Mouse (Mus musculus) liver, embryonic 14.5 days (tissue): Measurements from ENCODE around the gene Pgm2.

Experiments
- CTCF ChIP-seq: IDR thresholded peaks from 2 replicates; pipeline ENCODE4 v1.5.1; 2016; ENCODE audit warnings: antibody characterized with exemption, low read depth, control low read depth
- EP300 ChIP-seq: IDR thresholded peaks from 2 replicates; pipeline ENCODE4 v1.6.1; 2016; ENCODE audit warnings: antibody characterized with exemption, low read depth

DNA sequence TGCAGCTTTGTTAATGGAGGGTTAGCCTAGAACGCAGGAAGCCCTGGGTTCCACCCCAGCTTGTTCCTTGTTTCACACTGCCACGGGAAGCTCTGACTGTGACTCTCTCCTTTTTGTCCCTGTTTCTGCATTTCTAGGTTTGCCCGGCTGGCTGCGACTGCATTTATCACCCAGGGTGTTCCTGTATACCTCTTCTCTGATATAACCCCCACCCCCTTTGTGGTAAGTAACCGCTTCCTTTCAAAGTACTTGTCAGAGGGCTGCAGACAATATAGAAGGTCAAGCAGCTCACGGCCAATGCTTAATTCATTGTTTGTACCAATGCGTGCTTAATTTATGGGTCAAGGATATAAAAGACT lies 9.9 kb downstream of the Pgm2 start:
- TF ChIP-seq CTCF = no peak
- no peak for TF ChIP-seq EP300
